Mouse (Mus musculus) cortical plate, adult 2 months (tissue): ENCODE measurements around the gene Papln.

ENCODE experiments used
- CTCF ChIP-seq: fragments of 200-500 bp; IDR thresholded peaks from 2 replicates; pipeline ENCODE4 v1.5.1; 2011; ENCODE audit warnings: mild to moderate bottlenecking, control low read depth, low read length; ENCODE audit not compliant: insufficient read depth; ENCODE audit errors: extremely low read depth
- POLR2A ChIP-seq: fragments of 200-500 bp; IDR thresholded peaks from 2 replicates; pipeline ENCODE4 v1.6.1; 2011; ENCODE audit warnings: mild to moderate bottlenecking, low read length, control low read depth; ENCODE audit not compliant: insufficient read depth; ENCODE audit errors: extremely low read depth

DNA sequence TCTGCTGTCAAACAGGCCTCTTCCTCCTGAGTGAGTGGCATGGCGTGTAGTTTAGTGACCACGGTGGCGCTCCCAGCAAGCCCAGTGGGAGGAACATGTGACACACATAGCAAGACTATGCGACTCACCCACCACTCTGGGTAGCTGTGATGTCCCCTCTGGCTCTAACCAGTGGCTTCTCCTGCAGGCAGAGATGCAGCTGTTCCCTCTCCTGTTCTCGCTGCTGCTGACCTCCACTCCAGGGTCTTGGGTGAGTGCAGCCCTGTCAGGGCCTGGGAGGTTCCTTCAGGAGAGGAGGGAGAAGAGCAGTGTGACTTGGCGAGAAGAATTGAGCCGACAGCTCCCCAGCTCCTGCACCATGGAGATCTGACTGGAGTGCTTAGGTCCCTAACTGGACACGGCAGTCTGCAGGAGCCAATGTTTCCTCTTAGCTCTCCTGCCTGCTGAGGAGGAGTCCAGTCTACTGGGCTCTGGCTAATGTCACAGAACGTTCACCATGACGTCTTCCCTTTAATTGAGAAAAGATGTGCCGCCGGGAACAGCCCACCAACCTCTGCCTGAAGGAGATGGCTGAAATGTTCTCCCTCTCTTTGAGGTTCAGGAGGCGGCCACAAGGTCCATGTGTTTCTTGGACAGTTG is 2.6 kb downstream of the Papln start:
- TF ChIP-seq POLR2A, result no peak
- no peak for TF ChIP-seq CTCF
